Mouse (Mus musculus) layer of hippocampus, adult 9-11 months (tissue): ENCODE data around the gene Gcsh.

Experiments
- DNase-seq: peaks from one replicate; pipeline ENCODE4 v3.0.0; 2022

The Gcsh gene

DNA sequence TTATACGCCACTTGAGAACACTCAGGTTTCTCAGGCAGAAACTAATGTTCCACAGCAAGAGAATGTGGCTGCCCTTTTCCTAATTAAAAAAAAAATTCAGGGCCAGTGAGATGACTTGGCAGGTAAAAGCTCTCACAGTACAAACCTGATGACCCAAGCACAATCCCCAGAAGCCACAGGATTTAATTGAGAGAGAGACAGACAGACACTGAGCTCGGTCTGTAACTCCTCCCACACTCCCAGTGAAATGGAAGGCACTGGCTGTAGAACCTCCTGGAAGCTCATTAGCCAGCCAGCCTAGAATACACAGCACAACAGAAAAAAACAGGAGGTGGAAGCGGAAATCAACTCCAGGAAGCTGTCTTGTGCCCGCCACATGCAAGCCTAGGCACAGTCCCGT, 17.7 kb downstream of the Gcsh start:
- DNase-seq: no peak

DNA sequence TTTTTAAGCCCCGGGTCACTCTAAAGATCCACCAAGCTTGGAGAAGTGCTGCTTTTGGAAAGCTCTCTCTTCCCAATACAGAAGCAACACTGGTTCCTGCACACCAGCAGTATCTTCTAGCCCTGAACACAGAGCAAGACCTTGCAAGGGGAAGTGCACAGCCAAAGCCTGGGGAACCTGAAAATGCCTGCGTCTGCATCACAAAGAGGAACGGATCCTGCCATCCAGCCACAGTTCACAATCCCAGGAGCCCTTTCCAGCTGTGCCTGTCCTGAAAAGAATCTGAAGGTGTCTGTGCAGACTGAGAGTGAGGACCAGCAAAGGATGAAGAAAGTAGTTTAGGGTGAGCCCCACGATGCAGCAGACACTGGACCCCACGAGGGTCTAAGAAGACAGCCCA, 18.3 kb downstream of the Gcsh start:
- peak; percentile 31 for DNase-seq

DNA sequence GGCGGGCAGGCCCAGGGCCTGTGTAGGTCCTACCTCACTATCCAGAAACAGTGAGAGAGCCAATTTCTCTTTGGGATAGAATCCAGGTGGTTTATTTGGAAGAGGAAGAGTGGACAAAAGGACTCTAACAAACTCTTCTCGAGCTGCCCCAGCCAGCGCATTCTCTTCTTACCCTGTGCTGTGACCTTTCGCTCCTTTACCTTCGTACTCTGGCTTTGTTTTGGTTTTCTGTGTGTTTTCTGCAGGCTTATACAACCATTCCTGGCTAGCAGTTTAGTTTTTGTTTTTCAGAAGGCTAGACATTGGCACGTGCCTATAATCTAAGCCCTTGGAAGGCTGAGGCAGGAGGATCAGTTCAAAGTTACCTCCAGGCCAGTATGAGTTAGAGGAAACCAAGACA, 23.8 kb downstream of the Gcsh start:
- no peak for DNase-seq

DNA sequence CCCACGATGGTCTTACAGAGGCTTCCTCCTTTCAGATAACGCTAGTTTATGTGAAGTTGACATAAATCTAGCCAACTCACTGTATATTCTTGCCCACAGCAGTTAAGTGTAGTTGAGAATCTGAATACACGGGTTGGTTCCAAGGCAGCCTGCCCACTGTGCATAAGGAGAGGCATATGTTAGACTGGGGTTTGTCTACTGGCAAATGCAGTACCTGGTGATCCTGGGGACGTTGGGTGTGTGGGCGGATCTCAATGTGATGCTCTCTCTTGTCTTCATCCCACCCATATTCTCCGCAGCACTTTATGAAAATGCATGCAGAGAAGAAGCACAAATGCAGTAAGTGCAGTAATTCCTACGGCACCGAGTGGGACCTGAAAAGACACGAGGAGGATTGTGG, 38.9 kb downstream of the Gcsh start:
- DNase-seq: peak; percentile 93

DNA sequence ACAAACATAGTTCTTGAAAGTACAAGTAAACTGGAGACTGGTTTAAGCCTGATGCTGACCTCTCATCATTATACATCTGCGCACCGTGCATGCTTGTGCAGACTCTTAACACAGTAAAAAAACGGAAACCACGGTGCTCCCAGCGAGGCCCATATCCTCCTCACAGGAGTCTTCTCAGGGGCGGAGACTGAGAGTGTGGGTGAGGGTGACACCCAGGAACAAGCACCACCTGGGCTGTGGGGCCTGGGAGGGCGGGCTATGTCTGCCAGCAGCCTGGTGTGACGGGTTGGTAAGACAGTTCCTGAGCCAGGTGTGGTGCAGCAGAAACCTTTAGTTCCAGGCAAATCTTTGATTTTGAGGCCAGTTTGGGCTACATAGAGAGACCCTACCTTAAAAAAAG, 40.9 kb downstream of the Gcsh start:
- DNase-seq: no peak

DNA sequence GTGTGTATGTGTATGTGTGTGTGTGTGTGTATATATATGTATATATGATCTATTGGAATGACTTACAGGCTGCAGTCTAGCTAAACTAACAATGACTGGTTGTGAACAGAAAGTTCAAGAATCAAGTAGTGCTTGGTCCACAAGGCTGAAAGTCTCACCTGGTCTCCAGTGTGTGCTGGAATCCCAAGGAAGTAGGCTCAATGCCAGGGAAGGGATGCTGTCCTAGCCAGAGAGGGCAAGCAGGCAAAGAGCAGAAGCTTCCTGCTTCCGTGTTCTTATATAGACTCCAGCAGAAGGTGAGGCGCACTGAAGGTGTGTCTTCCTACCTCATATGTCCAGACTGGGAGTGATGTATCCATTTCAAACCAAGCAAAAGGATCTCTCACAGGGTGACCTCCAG, 41.6 kb downstream of the Gcsh start:
- DNase-seq: no peak

DNA sequence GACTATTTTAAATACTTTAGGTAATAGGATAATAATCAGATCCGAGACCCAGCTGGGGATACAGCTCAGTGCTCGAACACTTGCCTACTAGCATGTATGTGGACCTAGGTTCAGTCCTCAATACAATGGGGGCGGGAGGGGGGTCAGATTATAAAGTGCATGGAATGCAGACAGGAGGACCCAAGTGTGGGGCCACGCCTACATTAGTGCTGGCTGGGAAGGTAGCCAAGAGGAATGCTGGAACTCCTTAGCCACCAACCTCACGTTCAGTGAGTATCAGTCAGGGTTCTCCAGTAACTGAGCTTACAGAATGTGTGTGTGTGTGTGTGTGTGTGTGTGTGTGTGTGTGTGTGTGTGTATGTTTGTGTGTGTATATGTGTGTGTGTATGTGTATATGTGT, 42.0 kb downstream of the Gcsh start:
- DNase-seq: no peak

DNA sequence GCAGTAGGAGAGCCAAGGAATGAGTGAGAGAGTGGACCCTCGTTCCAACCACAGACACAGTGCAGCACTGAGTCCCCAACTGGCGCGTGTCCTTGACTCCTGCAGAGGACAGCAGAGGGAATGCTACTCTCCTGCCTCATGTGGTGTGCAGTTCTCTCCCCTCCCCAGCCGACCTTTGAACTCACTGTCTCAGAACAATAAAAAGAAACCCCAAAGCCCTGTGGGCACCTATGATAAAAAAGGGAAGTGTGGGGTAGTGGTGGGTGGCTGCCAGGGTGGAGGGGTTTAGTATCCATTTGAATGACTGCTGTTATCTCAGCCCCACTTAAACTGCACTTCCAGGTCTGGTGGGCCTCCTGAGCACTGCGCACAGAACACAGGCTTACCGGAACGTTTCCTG, 45.7 kb downstream of the Gcsh start:
- DNase-seq: no peak

DNA sequence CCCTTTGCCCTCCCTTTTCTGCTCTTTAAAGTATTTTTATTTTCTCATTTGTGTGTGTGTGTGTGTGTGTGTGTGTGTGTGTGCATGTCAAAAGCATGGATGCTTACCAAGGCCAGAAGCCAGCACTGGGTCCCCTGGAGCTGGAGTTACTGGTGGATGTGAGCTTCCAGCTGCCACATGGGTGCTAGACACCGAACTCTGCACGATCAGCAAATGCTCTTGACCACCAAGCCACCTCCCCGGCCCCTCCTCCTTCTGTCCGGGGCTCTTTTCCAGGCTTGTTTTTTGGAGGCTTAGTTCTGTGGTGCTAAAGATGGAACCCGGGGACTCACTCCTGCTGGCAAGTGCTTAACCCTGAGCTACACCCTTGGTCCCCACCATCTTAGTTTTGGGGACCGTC, 46.5 kb downstream of the Gcsh start:
- peak; percentile 28 for DNase-seq

DNA sequence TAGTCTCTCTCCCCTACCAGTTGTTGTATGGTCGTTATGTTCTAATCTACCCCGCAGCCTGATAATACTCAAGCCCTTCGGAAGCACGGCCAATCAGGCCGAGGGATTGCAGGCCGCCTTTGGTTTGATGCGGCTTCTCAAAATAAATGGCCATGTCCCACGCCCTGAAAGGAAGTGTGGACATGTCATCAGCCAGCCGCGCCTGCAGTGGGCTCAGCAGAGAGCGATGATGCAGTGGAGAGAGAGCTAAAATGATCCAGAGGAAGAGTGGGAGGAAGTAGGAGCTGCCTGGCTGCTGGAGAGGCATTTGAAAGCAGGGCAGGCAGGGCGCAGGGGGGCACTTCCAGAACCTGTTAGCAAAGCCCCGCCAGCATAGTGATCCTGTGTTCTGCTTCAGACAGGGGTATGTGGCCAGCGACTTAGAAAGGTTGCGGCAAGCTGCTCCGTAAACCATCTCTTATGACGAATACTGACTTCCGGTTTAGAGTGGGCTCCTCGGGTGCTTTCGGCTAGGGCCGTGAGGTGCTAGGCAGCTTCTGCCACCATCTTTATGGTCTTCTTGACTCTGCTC, 47.0 kb downstream of the Gcsh start:
- peak; percentile 69 for DNase-seq

DNA sequence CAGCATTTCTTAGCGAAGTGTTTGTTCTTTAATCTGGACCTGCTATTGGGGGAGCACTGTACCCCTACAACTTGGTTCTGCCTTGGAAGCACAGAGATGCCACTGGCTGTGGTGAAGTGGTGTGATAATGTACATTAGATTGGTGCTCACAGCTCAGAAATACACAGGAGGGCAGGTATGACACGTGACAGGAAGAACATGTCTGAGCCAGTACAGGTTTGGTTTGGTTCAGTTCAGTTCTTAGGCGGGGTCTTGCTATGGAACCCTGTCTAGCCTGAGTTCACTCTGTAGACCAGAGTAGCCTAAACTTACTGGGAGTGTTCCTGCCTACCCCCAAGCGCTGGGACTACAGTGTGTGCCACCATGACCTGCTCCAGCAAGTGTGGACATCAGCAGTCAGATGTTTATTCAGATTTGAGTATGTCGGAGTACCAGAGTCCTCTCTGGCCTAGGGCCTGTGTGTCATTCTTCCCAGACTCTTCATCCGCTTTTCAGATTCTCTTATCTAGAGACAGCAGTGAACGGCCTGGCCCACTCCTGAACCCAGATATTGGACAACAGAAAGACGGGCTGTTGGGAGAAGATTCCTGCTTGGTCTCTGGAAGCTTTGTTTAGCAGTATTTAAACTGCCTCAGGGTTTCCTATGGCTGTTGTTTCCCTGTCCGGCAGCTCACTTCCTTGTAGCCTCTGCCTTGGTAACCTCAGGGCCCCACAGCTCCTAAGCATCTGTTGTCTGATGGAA, 48.0 kb downstream of the Gcsh start:
- DNase-seq: no peak

DNA sequence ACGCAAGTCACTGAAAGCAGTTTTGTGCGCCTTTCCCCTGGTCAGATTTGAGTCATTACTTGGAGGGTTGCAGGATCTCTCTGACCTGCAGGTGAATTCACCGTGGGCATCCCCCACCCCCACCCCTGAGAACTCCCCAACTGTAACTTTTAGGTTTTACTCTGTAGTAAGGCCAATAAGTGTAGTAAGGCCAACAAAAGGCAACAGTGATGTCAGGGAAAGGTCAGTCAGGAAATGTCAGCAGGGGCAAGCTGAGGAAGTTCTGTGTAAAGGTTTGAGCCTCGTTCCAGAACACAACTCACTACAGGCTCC, 49.0 kb downstream of the Gcsh start:
- no peak for DNase-seq

DNA sequence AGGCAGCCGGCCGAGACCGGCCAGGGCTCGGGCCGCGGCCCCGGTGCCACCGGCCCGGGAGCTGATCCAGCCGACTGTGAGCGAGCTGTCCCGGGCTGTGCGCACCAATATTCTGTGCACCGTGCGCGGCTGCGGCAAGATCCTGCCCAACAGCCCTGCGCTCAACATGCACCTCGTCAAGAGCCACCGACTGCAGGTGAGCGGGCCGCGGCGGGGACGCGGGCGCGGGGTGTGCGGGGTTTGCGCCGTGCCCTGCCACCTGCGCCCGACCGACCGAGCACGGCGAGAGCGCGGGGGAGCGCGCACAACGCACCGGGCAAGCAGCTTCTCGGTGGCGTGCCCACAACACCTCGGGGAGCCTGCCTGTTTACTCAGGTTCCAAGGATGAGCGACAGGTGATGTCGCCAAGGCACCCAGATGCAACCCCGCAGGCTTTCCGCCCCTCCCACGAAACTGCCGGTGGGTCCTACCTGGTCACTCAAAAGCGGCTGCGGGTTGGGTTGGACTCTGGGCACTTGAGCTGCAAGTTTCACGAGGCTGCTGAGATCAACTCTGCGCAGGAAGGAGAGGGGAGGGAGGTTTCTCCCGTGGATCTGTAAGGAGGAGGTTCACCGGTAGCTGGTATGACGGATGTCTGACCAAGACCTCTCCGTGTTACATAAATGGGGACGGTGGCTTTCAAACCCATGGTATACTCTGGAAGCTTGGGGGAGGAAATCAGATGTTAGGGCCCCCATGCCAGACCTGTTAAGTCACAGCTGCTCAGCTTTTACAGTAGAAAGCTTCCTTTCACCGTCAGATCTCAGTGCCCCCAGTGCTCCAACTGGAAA, 49.6 kb downstream of the Gcsh start:
- no peak for DNase-seq

DNA sequence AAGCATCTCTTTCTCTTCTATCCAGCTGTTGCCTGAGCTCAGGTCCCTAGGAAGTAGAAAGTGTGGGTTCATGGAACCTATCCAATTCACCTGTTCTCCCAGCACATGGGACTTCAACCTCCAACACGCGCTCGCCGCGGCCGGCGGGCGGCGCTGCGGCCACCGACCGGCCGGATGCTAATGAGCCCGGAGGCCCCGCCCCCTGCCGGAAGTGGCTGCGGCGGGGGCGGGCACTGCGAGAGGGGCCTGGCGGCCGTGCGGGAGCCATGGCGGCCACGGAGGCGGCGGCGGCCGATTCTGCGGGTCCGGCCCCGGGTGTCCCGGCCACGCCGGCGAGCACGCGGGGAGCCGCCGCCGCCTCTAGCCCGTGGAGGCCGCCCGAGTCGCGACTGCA, 50.2 kb downstream of the Gcsh start, which contains the start of gene Atmin:
Gene Atmin, plus strand, starts transcription at position 233 of the 394 bp plus-strand sequence.
- DNase-seq: peak; percentile 90

DNA sequence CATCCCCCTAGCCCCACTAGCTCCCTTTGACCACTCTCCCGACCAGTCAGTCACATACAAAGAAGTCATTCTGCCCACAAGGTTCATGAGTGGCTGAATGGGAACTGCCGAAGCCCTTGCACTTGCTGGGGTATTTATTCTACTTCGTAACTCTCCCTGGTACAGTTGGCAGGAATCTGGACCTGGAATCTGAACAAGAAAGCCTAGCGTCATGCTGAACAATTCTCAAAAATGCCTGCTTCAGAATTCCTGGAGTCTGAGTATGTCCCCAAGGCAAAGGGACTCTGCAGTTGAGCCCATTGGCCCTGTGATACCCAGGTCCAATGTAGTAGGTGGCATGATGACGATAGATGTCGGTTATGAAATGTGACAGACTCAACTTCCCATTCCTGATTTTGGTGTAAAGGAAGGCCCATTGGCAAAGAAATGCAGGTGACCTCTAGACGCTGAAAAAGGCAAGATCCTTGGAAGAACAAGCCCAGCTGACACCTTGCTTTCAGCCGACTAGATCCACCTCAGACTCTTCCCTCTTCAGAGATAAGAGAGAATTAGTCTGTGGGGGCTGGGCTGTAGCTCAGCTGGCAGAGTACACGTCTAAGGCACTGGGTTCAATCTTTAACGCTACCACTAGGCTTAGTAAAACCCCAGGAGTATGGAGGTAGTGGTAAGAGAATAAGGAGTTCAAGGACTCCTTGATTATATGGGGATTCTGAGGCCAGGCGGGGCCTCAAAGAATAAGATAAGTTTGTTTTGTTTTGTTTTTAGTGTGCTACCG, 50.9 kb downstream of the Gcsh start:
- DNase-seq: no peak

DNA sequence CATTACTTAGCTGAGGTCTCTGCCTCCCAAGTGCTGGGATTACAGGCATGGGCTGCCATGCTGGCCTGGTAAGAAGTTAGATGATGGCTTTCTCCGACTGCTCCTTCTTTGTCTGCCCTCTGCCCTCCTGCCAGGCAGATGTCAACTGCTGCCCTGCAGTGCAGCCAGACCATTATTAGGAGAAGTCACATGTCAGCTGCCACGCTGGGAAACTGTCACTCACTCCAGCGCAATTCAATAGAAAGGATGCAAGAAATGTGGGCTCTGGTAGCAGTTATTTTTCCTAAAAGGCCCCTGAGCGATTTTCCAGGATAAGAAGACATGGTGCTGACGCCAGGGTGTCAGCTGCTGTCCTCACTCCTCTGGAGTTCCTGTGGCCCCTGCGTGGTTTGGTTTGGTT, 57.8 kb downstream of the Gcsh start:
- DNase-seq: no peak

DNA sequence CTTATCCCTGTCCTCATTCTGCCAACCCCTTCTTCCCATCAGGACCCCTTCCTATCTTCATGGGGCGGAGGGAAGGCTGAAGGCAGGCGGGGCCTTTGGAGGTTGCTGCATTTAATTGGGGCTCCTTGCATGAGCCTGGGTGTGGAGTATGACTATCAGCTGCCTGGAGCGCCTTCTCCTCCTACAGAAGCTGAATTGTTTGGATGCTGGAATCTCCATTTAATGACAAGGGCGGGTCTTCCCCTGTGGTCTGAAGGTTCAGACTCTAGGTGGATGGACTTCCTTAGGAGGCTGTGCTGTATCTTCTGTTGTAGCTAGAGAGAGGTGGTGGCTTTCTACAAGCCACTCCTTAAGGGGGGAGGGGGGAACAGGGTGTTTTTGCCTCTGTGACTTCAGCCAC, 58.4 kb downstream of the Gcsh start:
- DNase-seq: no peak
